Mouse (Mus musculus) heart, postnatal 0 days (tissue): ENCODE data around the gene Gli2.

Source experiments
- CTCF ChIP-seq: IDR thresholded peaks from 2 replicates; pipeline ENCODE4 v1.5.1; 2016; ENCODE audit warnings: antibody characterized with exemption, control low read depth, low read depth
- EP300 ChIP-seq: IDR thresholded peaks from 2 replicates; pipeline ENCODE4 v1.6.1; 2016; ENCODE audit warnings: antibody characterized with exemption, low read depth

- TF ChIP-seq CTCF (no peak), EP300 (no peak)
These were observed 32.4 kb upstream of the Gli2 start for GRCm38 (mm10) chr1:119085771-119086170.
